Mouse (Mus musculus) spleen, postnatal 10 days (tissue): ENCODE measurements around the gene Fgf11.

ENCODE experiments used
- DNase-seq, 2 experiments: peaks; one replicate each; pipeline ENCODE4 v3.0.0; 2021 to 2022; ENCODE audit warnings: low spot score in 2 of 2

Fgf11 gene

GRCm38 (mm10) chr11:69816520-69816919, 14.9 kb upstream of the Fgf11 start:
- no peak for DNase-seq

GRCm38 (mm10) chr11:69815155-69815554, 13.5 kb upstream of the Fgf11 start, which contains the start of gene Gm39566:
Gm39566 (minus strand) TSS chr11:69815298.
- no peak for DNase-seq

- no peak for DNase-seq
Observed at GRCm38 (mm10) chr11:69810280-69810679, 8.6 kb upstream of the Fgf11 start.

GRCm38 (mm10) chr11:69807641-69808040, 6.0 kb upstream of the Fgf11 start:
- DNase-seq, result no peak

- no peak for DNase-seq
Observed at GRCm38 (mm10) chr11:69806378-69806777, 4.7 kb upstream of the Fgf11 start.

GRCm38 (mm10) chr11:69804972-69805909, 3.6 kb upstream of the Fgf11 start, which contains the start of gene Tmem102:
Tmem102 (minus strand) TSS chr11:69805624.
- DNase-seq, result no peak

- DNase-seq, result no peak
Observed at GRCm38 (mm10) chr11:69804652-69804940, 2.9 kb upstream of the Fgf11 start.

GRCm38 (mm10) chr11:69803786-69804651, 2.4 kb upstream of the Fgf11 start:
- peak; percentile 52 to 78 for DNase-seq

GRCm38 (mm10) chr11:69803328-69803727, 1.7 kb upstream of the Fgf11 start:
- DNase-seq, result no peak

- peak; percentile 34 to 67 for DNase-seq
Observed at GRCm38 (mm10) chr11:69802648-69803105, 1.0 kb upstream of the Fgf11 start.

- no peak for DNase-seq
Observed at GRCm38 (mm10) chr11:69800392-69801197, 1.1 kb downstream of the Fgf11 start.

- DNase-seq, result no peak
Observed at GRCm38 (mm10) chr11:69800138-69800391, 1.6 kb downstream of the Fgf11 start.

GRCm38 (mm10) chr11:69799394-69800137, 2.1 kb downstream of the Fgf11 start:
- peak in 1 of 2 experiments; percentile 79 for DNase-seq

- DNase-seq, result no peak
Observed at GRCm38 (mm10) chr11:69797924-69798323, 3.7 kb downstream of the Fgf11 start.

- DNase-seq, result no peak
Observed at GRCm38 (mm10) chr11:69795983-69796435, 5.6 kb downstream of the Fgf11 start.

- peak; percentile 84 to 96 for DNase-seq
Observed at GRCm38 (mm10) chr11:69795168-69795982, 6.3 kb downstream of the Fgf11 start, which contains the start of gene Chrnb1. Chrnb1 (minus strand) TSS chr11:69795943.

GRCm38 (mm10) chr11:69793429-69793828, 8.2 kb downstream of the Fgf11 start:
- no peak for DNase-seq

GRCm38 (mm10) chr11:69791420-69791819, 10.2 kb downstream of the Fgf11 start:
- no peak for DNase-seq

GRCm38 (mm10) chr11:69789431-69789830, 12.2 kb downstream of the Fgf11 start:
- no peak for DNase-seq

- no peak for DNase-seq
Observed at GRCm38 (mm10) chr11:69787306-69787705, 14.4 kb downstream of the Fgf11 start.
